Mouse (Mus musculus) heart, adult 2 months (tissue): ENCODE measurements at regions not wholly inside any gene's neighbourhood (a gene's known extent, or its start where the extent isn't known, plus 50 kb on each side); places are given as distances from the start of the nearest gene placed in this dataset.

Experiments
- CTCF ChIP-seq: fragments of 200-600 bp; IDR thresholded peaks from 2 replicates; pipeline ENCODE4 v1.8.1; 2022; ENCODE audit warnings: antibody characterized with exemption, mild to moderate bottlenecking, moderate library complexity
- EP300 ChIP-seq: fragments of 200-500 bp; IDR thresholded peaks from 2 replicates; pipeline ENCODE4 v1.6.1; 2011; ENCODE audit warnings: low read depth, low read length, control low read depth; ENCODE audit not compliant: insufficient read depth
- POLR2A ChIP-seq: fragments of 200-500 bp; IDR thresholded peaks from 2 replicates; pipeline ENCODE4 v1.6.1; 2011; ENCODE audit warnings: mild to moderate bottlenecking, low read depth, low read length, control low read depth; ENCODE audit not compliant: insufficient read depth

DNA sequence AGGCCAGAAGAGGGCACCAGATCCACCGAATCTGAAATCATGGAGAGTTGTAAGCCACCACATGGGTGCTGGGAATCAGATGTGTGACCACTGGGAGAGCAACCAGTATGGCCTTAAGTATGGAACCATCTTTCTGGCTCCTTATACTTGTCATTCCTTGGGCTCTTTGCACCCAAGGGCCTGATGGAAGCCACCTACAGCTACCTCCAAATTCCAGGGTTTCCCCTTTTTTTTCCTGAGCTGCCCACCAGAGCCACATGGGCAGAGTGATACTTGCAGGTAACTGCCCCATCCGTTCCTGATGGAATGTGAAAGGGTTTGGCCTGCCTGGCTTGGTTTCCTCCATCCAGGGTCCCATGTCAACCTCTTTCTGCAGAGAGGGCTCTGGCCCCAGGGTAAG, 255.3 kb upstream of the Kcnab2 start:
- TF ChIP-seq POLR2A: no peak
- TF ChIP-seq CTCF: no peak
- no peak for TF ChIP-seq EP300
